Mouse (Mus musculus) kidney, adult 2 months (tissue): ENCODE data around the gene Zfp704.

Experiments used
- CTCF ChIP-seq: fragments of 200-500 bp; conservative IDR thresholded peaks from 2 replicates; pipeline ENCODE4 v1.5.1; 2011; ENCODE audit warnings: low read depth, mild to moderate bottlenecking, control low read depth, low read length, moderate library complexity, mixed read lengths; ENCODE audit not compliant: insufficient read depth, insufficient read length
- POLR2A ChIP-seq: fragments of 200-500 bp; IDR thresholded peaks from one replicate; pipeline ENCODE4 v1.6.1; 2011; ENCODE audit warnings: low read depth, low read length, control low read depth

- no peak for TF ChIP-seq CTCF
- no peak for TF ChIP-seq POLR2A
Measured at GRCm38 (mm10) chr3:9576872-9577271, 33.0 kb downstream of the Zfp704 start.
